Mouse (Mus musculus): ENCODE data around the gene Tns3. TPM values are rescaled to one million over a fixed set of nuclear protein-coding genes. Genes with fewer than 3 reads are reported as not detected.
"Not testable (repeated sequence)": the region's sequence is repeated elsewhere in the genome, so short reads cannot be mapped to it uniquely, and the experiment has no call there.

Gene Tns3
- polyA plus RNA-seq, 1 experiment from 2014 or later = 31.5 TPM

DNA sequence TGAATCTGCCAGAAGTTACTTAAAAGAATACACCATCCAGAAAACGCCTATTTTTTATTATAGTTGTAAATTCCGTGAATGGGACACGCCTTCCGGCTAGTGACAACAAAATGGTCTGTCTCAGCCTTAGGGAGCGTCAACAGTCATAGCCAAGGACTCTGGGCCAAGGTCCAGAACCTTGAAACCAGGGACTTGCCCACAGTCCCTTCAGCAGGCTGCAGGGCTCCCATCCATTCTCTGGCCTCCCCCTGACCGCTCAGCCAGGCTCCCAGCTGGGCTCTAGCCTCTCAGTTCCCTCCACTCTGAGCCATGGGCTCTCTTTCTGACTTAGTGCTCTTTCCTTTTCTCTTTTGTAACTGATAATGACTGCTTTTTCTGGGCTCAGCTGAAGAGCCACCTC lies 37.6 kb downstream of the Tns3 start:
- ATAC-seq (ENCODE audit: low FRiP score, low TSS enrichment) = no peak; the same call in 1 of the 2 replicates
- Histone ChIP-seq H3K4me1 (ENCODE audit: insufficient read depth, low read length) (peaks cover 73% of the 10 kb centered on the region), H3K27me3 (ENCODE audit: insufficient read depth, low read length) (no peaks in the 10 kb centered on the region), H3K36me3 (ENCODE audit: insufficient read depth, low read length) (no peaks in the 10 kb centered on the region), H3K27ac (ENCODE audit: low read length) (0 out of 2 replicates have a peak overlapping the region, but pooled peaks have one; percentile 8), H3K9me3 (ENCODE audit: low read length) (no peaks in the 10 kb centered on the region), H3K4me2 (replicated peaks; ENCODE audit: low read depth, low read length) (no peak overlapping the region), H3K9ac (replicated peaks; ENCODE audit: low read length) (peak overlapping the region; percentile 15; the same call in 1 of the 2 replicates), H3K4me3 (ENCODE audit: low read length) (no peak overlapping the region)
- WGBS = 66% methylated on average over 6 of the region's 6 CpGs

DNA sequence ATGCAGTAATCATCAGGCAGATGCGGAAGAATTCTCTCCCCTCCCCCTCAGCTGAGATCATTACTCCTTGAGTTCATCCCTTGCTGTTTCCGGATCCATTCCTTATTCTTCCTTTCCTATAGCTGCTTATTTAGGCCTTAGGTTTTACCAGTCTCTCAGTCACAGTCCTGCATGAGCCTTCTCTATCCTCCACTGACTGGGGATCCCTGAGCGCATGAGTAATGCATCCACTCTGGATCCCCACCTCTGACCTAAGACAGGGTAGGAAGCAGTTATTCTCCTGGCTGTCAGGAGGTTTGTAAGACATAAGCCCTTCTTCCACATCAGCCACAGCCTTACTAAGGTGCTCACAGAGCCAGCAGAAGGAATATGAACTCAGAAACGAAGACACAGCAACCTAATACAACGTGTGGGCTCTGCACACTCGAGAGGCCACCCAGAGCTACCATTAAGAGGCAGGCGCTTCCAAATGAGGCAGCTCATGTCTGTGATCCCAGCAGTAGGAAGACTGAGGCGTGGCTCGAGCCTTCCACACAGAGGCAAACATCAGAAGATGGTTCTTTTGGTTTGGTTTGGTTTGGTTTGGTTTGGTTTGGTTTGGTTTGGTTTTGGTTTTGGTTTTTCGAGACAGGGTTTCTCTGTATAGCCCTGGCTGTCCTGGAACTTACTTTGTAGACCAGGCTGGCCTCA lies 38.3 kb downstream of the Tns3 start:
- Histone ChIP-seq H3K9ac (replicated peaks; ENCODE audit: low read length) (no peak overlapping the region), H3K9me3 (ENCODE audit: low read length) (no peaks in the 10 kb centered on the region), H3K4me1 (ENCODE audit: insufficient read depth, low read length) (peaks cover 77% of the 10 kb centered on the region), H3K4me3 (ENCODE audit: low read length) (no peak overlapping the region), H3K27ac (ENCODE audit: low read length) (no peak overlapping the region), H3K36me3 (ENCODE audit: insufficient read depth, low read length) (no peaks in the 10 kb centered on the region), H3K27me3 (ENCODE audit: insufficient read depth, low read length) (no peaks in the 10 kb centered on the region), H3K4me2 (replicated peaks; ENCODE audit: low read depth, low read length) (no peak overlapping the region)
- ATAC-seq (ENCODE audit: low FRiP score, low TSS enrichment) = no peak
- WGBS = 60% methylated on average over 10 of the region's 10 CpGs

DNA sequence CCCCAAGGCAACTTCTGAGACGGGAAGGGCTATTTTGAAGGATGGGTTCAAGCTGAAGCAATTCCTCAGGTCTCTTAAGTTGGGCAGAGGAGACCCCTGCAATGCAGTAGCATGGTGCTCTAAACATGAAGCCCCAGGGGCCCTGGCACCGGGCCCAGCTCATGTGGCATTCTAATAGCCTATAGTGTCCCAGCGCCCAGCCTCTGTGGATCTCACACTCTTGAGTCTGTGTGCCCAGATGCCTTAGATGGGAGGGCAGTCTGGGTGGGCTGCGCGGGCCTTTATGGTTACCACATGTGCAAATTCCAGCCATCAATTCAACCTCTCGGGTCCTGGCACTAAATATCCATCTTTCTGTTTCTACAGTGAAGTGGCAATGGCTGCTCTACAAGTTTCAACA lies 38.9 kb downstream of the Tns3 start:
- peaks cover 79% of the 10 kb centered on the region for H3K4me1 ChIP-seq (ENCODE audit: insufficient read depth, low read length)
- H3K9me3 ChIP-seq (ENCODE audit: low read length) = no peaks in the 10 kb centered on the region
- H3K9ac ChIP-seq (replicated peaks; ENCODE audit: low read length) = peak overlapping the region; percentile 90; the same call in 1 of the 2 replicates
- H3K4me3 ChIP-seq (ENCODE audit: low read length) = no peak overlapping the region
- H3K27me3 ChIP-seq (ENCODE audit: insufficient read depth, low read length) = no peaks in the 10 kb centered on the region
- peak overlapping the region; percentile 79 for H3K27ac ChIP-seq (ENCODE audit: low read length)
- no peaks in the 10 kb centered on the region for H3K36me3 ChIP-seq (ENCODE audit: insufficient read depth, low read length)
- ATAC-seq (ENCODE audit: low FRiP score, low TSS enrichment) = no peak
- H3K4me2 ChIP-seq (replicated peaks; ENCODE audit: low read depth, low read length) = peak overlapping the region; percentile 100; the same call in 1 of the 2 replicates
- 53% methylated on average over 6 of the region's 6 CpGs for WGBS

DNA sequence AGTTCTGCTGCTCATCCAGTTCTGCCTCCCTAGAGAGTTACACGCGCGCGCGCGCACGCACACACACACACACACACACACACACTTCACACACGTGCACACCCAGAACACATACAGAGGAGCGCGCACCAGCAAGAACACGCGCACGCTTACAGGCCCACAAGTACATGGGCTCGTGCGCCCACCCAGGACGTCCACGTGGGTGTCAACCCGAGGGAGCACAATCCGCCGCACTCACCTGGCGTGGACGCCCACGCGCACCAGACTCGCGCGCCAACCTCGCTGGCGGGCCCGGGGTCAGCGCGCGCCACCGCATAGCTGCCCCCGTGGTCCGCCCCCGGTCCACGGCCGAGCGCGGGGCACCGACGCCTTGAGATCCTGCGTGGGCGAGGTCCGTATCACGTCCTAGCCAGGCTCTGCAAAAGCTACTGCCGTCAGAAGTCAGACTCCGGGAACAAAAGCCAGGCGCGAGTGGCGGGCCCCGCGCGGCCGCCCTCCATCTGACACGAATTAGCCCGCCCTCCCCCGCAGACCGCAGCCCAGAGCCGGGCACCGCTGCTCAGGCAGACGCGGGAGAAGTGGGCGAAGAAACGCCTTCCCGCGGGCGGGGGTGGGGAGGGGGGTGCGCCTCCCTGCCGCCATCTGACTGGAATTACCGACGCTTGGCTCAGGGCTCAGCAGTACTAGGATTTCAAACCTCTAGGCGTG lies 40.0 kb downstream of the Tns3 start:
- Histone ChIP-seq H3K9me3 (ENCODE audit: low read length) (no peaks in the 10 kb centered on the region), H3K27ac (ENCODE audit: low read length) (peak overlapping the region; percentile 79), H3K27me3 (ENCODE audit: insufficient read depth, low read length) (no peaks in the 10 kb centered on the region), H3K4me3 (ENCODE audit: low read length) (peak overlapping the region; percentile 76), H3K36me3 (ENCODE audit: insufficient read depth, low read length) (no peaks in the 10 kb centered on the region), H3K4me2 (replicated peaks; ENCODE audit: low read depth, low read length) (peak overlapping the region; percentile 100), H3K4me1 (ENCODE audit: insufficient read depth, low read length) (peaks cover 70% of the 10 kb centered on the region), H3K9ac (replicated peaks; ENCODE audit: low read length) (peak overlapping the region; percentile 90)
- peak; percentile 49 for ATAC-seq (ENCODE audit: low FRiP score, low TSS enrichment)
- under 1% methylated on average over 73 of the region's 74 CpGs for WGBS

DNA sequence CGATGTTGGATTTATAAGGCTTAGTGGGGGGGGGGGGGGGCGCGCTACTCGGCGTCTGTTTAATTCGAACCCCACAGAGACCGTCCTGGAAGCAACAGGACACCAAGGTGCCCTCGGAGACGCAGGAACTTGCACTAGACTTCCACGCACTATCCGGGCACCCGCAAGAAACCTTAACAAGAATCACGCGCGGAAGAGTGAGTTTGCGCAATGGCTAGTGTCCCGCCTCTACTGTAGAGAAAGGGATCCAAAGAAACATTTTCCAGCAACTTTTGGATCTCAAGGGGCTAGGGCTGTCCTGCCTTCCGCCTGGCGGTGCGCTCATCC lies 40.5 kb downstream of the Tns3 start:
- Histone ChIP-seq H3K4me3 (ENCODE audit: low read length) (peak overlapping the region; percentile 76), H3K36me3 (ENCODE audit: insufficient read depth, low read length) (no peaks in the 10 kb centered on the region), H3K9me3 (ENCODE audit: low read length) (no peaks in the 10 kb centered on the region), H3K9ac (replicated peaks; ENCODE audit: low read length) (peak overlapping the region; percentile 90), H3K27ac (ENCODE audit: low read length) (peak overlapping the region; percentile 79; the same call in 1 of the 2 replicates), H3K27me3 (ENCODE audit: insufficient read depth, low read length) (no peaks in the 10 kb centered on the region), H3K4me1 (ENCODE audit: insufficient read depth, low read length) (peaks cover 65% of the 10 kb centered on the region), H3K4me2 (replicated peaks; ENCODE audit: low read depth, low read length) (peak overlapping the region; percentile 100)
- 3% methylated on average over 20 of the region's 20 CpGs for WGBS
- ATAC-seq (ENCODE audit: low FRiP score, low TSS enrichment) = no peak

DNA sequence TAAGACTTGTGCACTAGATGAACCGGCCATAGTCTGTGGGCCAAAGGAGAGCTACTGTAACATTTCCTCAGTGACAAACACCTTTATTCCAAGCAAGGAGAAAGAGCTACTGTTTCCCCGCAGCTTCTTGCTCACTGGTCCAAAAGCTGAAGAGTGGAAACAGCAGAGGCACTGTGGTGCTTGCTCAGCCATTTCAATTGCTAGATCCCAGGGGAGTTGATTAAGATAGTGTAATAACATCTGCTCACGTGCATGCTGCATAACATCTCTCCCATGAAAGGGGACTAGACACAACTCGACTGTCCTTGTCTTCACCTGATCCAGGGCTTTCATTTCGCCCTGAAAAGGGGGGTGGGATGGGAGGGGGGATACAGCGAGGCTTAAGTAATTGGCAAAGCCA lies 41.7 kb downstream of the Tns3 start:
- 39% methylated on average over 6 of the region's 6 CpGs for WGBS
- Histone ChIP-seq H3K27ac (ENCODE audit: low read length) (no peak overlapping the region), H3K4me1 (ENCODE audit: insufficient read depth, low read length) (peaks cover 68% of the 10 kb centered on the region), H3K4me2 (replicated peaks; ENCODE audit: low read depth, low read length) (peak overlapping the region; percentile 100), H3K27me3 (ENCODE audit: insufficient read depth, low read length) (no peaks in the 10 kb centered on the region), H3K9me3 (ENCODE audit: low read length) (no peaks in the 10 kb centered on the region), H3K4me3 (ENCODE audit: low read length) (peak overlapping the region; percentile 76), H3K36me3 (ENCODE audit: insufficient read depth, low read length) (no peaks in the 10 kb centered on the region), H3K9ac (replicated peaks; ENCODE audit: low read length) (no peak overlapping the region)
- no peak for ATAC-seq (ENCODE audit: low FRiP score, low TSS enrichment)

DNA sequence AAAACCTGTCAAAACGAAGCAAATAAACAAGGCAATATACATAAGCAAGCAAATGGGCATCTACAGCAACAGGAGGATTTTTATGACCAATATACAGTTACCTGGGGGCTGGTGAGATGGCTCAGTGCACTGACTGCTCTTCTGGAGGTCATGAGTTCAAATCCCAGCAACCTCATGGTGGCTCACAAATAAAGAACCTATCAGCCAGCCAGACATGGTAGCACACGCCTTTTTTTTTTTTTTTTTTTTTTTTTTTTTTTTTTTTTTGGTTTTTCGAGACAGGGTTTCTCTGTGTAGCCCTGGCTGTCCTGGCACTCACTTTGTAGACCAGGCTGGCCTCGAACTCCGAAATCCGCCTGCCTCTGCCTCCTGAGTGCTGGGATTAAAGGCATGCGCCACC lies 45.2 kb downstream of the Tns3 start:
- H3K9me3 ChIP-seq (ENCODE audit: low read length); H3K4me3 ChIP-seq (ENCODE audit: low read length); H3K27me3 ChIP-seq (ENCODE audit: insufficient read depth, low read length); H3K36me3 ChIP-seq (ENCODE audit: insufficient read depth, low read length); H3K4me2 ChIP-seq (replicated peaks; ENCODE audit: low read depth, low read length); ATAC-seq (ENCODE audit: low FRiP score, low TSS enrichment); H3K27ac ChIP-seq (ENCODE audit: low read length); H3K9ac ChIP-seq (replicated peaks; ENCODE audit: low read length): not testable (repeated sequence)
- 85% methylated on average over 6 of the region's 7 CpGs for WGBS
- H3K4me1 ChIP-seq (ENCODE audit: insufficient read depth, low read length) = peaks cover 58% of the 10 kb centered on the region

DNA sequence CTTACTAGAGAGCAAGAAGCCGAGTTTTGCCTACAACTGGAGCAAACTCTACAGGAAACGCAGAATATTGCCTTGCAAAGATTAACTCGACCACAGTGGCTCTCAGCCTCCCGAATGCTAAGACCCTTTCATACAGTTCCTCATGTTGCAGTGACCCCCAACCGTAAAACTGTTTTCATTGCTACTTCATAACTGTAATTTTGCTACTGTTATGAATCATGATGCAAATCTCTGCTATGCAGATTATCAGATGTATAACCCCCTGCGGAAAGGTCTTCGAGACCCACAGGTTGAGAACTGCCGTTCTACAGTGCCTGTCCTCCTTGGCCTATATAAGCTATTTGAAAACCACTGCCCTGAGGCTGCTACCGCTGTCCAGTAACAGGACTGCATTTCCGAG lies 46.0 kb downstream of the Tns3 start:
- no peak overlapping the region for H3K9ac ChIP-seq (replicated peaks; ENCODE audit: low read length)
- H3K27me3 ChIP-seq (ENCODE audit: insufficient read depth, low read length) = no peaks in the 10 kb centered on the region
- ATAC-seq (ENCODE audit: low FRiP score, low TSS enrichment) = no peak
- peaks cover 54% of the 10 kb centered on the region for H3K4me1 ChIP-seq (ENCODE audit: insufficient read depth, low read length)
- H3K27ac ChIP-seq (ENCODE audit: low read length) = peak overlapping the region; percentile 48; the same call in 1 of the 2 replicates
- 58% methylated on average over 10 of the region's 10 CpGs for WGBS
- H3K4me3 ChIP-seq (ENCODE audit: low read length) = no peak overlapping the region
- H3K36me3 ChIP-seq (ENCODE audit: insufficient read depth, low read length) = peaks cover 13% of the 10 kb centered on the region
- H3K4me2 ChIP-seq (replicated peaks; ENCODE audit: low read depth, low read length) = no peak overlapping the region
- no peaks in the 10 kb centered on the region for H3K9me3 ChIP-seq (ENCODE audit: low read length)

DNA sequence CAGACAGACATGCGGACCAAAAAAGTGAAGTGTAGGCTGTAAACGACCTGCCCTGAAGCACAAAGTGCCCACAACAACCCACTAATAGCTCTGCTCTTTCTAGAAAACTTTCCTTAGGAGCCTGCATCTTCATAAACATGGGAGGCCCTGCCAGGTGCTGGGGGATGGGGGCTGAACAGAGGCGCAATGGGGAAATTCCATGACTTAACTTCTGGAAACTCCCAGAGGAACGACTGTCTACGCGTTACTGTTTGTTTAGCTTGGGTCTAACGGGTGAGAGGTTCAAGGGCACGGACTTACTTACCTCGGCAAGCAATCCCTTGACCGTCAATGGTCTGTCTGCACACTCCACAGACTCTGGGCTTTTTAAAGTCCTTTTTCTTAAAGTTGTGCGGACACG lies 48.9 kb downstream of the Tns3 start:
- H3K4me2 ChIP-seq (replicated peaks; ENCODE audit: low read depth, low read length) = no peak overlapping the region
- H3K27me3 ChIP-seq (ENCODE audit: insufficient read depth, low read length) = no peaks in the 10 kb centered on the region
- H3K4me1 ChIP-seq (ENCODE audit: insufficient read depth, low read length) = peaks cover 38% of the 10 kb centered on the region
- no peak overlapping the region for H3K4me3 ChIP-seq (ENCODE audit: low read length)
- H3K9me3 ChIP-seq (ENCODE audit: low read length) = no peaks in the 10 kb centered on the region
- 0 out of 2 replicates have a peak overlapping the region, but pooled peaks have one; percentile 19 for H3K9ac ChIP-seq (replicated peaks; ENCODE audit: low read length)
- H3K27ac ChIP-seq (ENCODE audit: low read length) = peak overlapping the region; percentile 51; the same call in 1 of the 2 replicates
- WGBS = 25% methylated on average over 12 of the region's 12 CpGs
- peaks cover 13% of the 10 kb centered on the region for H3K36me3 ChIP-seq (ENCODE audit: insufficient read depth, low read length)
- ATAC-seq (ENCODE audit: low FRiP score, low TSS enrichment) = no peak

DNA sequence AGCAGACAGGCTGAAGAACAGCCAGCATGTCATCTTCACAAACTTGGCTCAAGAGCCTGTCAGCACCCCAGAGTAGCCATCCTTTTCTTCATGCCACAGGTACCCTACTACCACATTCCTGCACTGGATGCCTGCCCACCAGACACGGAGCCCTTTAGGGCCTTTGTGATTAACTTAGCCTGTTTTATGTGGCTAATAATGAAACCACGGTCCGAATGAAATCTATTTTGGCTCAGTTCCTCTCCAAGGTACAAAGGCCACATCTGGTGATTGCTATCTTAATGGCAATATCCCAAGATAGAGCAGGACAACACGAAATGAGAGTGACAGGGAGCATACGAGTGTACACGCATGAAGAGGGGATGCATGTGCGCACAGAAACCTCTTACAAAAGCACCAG lies 53.9 kb downstream of the Tns3 start:
- H3K36me3 ChIP-seq (ENCODE audit: insufficient read depth, low read length) = peaks cover 30% of the 10 kb centered on the region
- no peaks in the 10 kb centered on the region for H3K27me3 ChIP-seq (ENCODE audit: insufficient read depth, low read length)
- peak overlapping the region; percentile 21; the same call in 1 of the 2 replicates for H3K27ac ChIP-seq (ENCODE audit: low read length)
- no peak overlapping the region for H3K9ac ChIP-seq (replicated peaks; ENCODE audit: low read length)
- WGBS = 51% methylated on average over 7 of the region's 7 CpGs
- H3K9me3 ChIP-seq (ENCODE audit: low read length) = no peaks in the 10 kb centered on the region
- peaks cover 26% of the 10 kb centered on the region for H3K4me1 ChIP-seq (ENCODE audit: insufficient read depth, low read length)
- H3K4me3 ChIP-seq (ENCODE audit: low read length) = no peak overlapping the region
- ATAC-seq (ENCODE audit: low FRiP score, low TSS enrichment) = no peak
- H3K4me2 ChIP-seq (replicated peaks; ENCODE audit: low read depth, low read length) = no peak overlapping the region
